Mouse (Mus musculus) lung, embryonic 16.5 days (tissue): ENCODE data around the gene Tbx10. TPM values are rescaled to one million over a fixed set of nuclear protein-coding genes. Genes with fewer than 3 reads are reported as not detected.

Experiments
- polyA plus RNA-seq: library from polyadenylated mRNA; unstranded; fragments of >200 nt; fragmentation: Nextera tagmentation; extraction: Ambion mirVana; gene quantifications from 2 replicates; pipeline ENCODE4 v1.2.1, GENCODE M21; 2015

Tbx10 gene
- polyA plus RNA-seq, 1 experiment from 2014 or later, result 0.11 TPM

Other genes with a start within 250 kb of the Tbx10 start
- gene Kmt5b, start 225.3 kb upstream of the Tbx10 start, polyA plus RNA-seq, result 28.1 and 29.5 TPM in 2 replicates
- gene Chka, start 141.0 kb upstream of the Tbx10 start, polyA plus RNA-seq, result 56.8 and 60.0 TPM in 2 replicates
- gene Tcirg1, start 85.6 kb upstream of the Tbx10 start, polyA plus RNA-seq, result 56.8 and 60.5 TPM in 2 replicates
- gene Ndufs8, start 80.0 kb upstream of the Tbx10 start, polyA plus RNA-seq, result 285 and 290 TPM in 2 replicates
- 5.4 and 5.9 TPM in 2 replicates for gene Aldh3b1, start 62.9 kb upstream of the Tbx10 start, polyA plus RNA-seq
- 21.7 and 21.9 TPM in 2 replicates for gene Unc93b1, start 57.6 kb upstream of the Tbx10 start, polyA plus RNA-seq
- 0.18 and 0.24 TPM in 2 replicates for gene Aldh3b3, start 34.1 kb upstream of the Tbx10 start, polyA plus RNA-seq
- gene Aldh3b2, start 20.4 kb upstream of the Tbx10 start, polyA plus RNA-seq, result 1.8 and 2.0 TPM in 2 replicates
- gene Acy3, start 6.2 kb upstream of the Tbx10 start, polyA plus RNA-seq, result 11.9 and 13.3 TPM in 2 replicates
- gene Nudt8, start 7.8 kb downstream of the Tbx10 start, polyA plus RNA-seq, result 21.8 and 22.0 TPM in 2 replicates
- 2.4 and 2.5 TPM in 2 replicates for gene Gm49405, start 7.9 kb downstream of the Tbx10 start, polyA plus RNA-seq
- gene Doc2g, start 10.6 kb downstream of the Tbx10 start, polyA plus RNA-seq, result 3.8 and 3.9 TPM in 2 replicates
- 177 and 184 TPM in 2 replicates for gene Ndufv1, start 20.1 kb downstream of the Tbx10 start, polyA plus RNA-seq
- gene Gstp1, start 45.2 kb downstream of the Tbx10 start, polyA plus RNA-seq, result 432 and 433 TPM in 2 replicates
- gene Gstp2, start 53.3 kb downstream of the Tbx10 start, polyA plus RNA-seq, result 3.5 and 5.0 TPM in 2 replicates
- 0.85 and 1.9 TPM in 2 replicates for gene Gstp3, start 66.8 kb downstream of the Tbx10 start, polyA plus RNA-seq
- not detected in 2 replicates for gene Cabp2, start 88.8 kb downstream of the Tbx10 start, polyA plus RNA-seq
- gene Cdk2ap2, start 104.4 kb downstream of the Tbx10 start, polyA plus RNA-seq, result 111 and 128 TPM in 2 replicates
- gene Pitpnm1, start 107.2 kb downstream of the Tbx10 start, polyA plus RNA-seq, result 12.6 and 14.4 TPM in 2 replicates
- gene Aip, start 133.1 kb downstream of the Tbx10 start, polyA plus RNA-seq, result 102 TPM in 2 replicates
- not detected in 2 replicates for gene Gpr152, start 147.0 kb downstream of the Tbx10 start, polyA plus RNA-seq
- 0.16 TPM in 1 of 2 replicates, not detected in the other for gene Cabp4, start 151.3 kb downstream of the Tbx10 start, polyA plus RNA-seq
- gene Coro1b, start 155.9 kb downstream of the Tbx10 start, polyA plus RNA-seq, result 174 and 184 TPM in 2 replicates
- gene Ptprcap, start 160.9 kb downstream of the Tbx10 start, polyA plus RNA-seq, result 4.6 and 14.2 TPM in 2 replicates
- 51.6 and 52.7 TPM in 2 replicates for gene Rps6kb2, start 170.6 kb downstream of the Tbx10 start, polyA plus RNA-seq
- gene Carns1, start 182.7 kb downstream of the Tbx10 start, polyA plus RNA-seq, result 2.5 and 3.2 TPM in 2 replicates
- gene Tbc1d10c, start 198.5 kb downstream of the Tbx10 start, polyA plus RNA-seq, result 4.0 and 7.0 TPM in 2 replicates
- gene Ppp1ca, start 199.3 kb downstream of the Tbx10 start, polyA plus RNA-seq, result 911 and 931 TPM in 2 replicates
- 30.5 and 33.6 TPM in 2 replicates for gene Rad9a, start 208.9 kb downstream of the Tbx10 start, polyA plus RNA-seq
- gene Clcf1, start 221.5 kb downstream of the Tbx10 start, polyA plus RNA-seq, result 4.8 and 6.1 TPM in 2 replicates
- not detected in 2 replicates for gene AC109138.7, start 221.6 kb downstream of the Tbx10 start, polyA plus RNA-seq
- gene Pold4, start 239.1 kb downstream of the Tbx10 start, polyA plus RNA-seq, result 32.6 and 38.0 TPM in 2 replicates